7 mouse cellular contexts compared by ENCODE assay signal in the genomic region with DNA sequence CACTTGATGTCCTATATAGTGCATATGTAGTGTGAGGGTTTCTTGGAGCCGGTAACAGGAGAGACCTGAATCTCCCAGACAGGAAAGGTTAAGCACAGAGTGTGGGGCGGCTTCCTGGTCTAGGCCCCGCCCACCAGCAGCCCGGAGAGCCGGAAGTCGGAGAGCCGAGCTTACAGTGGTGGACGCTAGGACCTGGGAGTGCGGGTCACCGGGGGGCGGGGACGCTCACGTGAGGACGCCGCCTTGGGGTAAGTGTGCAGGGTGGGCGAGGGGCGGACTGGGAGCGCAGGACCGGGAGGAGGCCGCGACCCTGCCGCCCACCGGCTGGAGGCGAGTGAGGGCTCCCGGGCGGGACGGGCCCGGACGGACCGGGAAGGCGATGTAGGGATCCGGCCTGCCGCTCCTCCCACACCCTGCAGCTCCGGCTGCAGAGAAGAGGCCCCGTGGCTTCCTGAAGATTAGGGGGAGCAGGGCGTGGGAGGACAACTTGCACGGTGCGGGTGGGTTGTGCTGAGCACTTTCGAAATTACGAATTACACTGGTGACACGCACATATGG. TPM values are rescaled to one million over a fixed set of nuclear protein-coding genes. Genes with fewer than 3 reads are reported as not detected.
DNase-seq lines count a peak whose midpoint lies in the region; ATAC-seq and TF ChIP-seq lines count a peak whose summit lies in the region.

A gene (plus strand): TSS at position 144 of the 558 bp plus-strand sequence.

- peak; percentile 98 for ATAC-seq in intestine, postnatal 0 days
- peak; percentile 98 for ATAC-seq in midbrain, embryonic 12.5 days (ENCODE audit: low FRiP score, low read depth)

- TF ChIP-seq CTCF in intestine, postnatal 0 days (IDR thresholded peaks at IDR 0.05; ENCODE audit: low read depth): peak; percentile 35
- TF ChIP-seq CTCF in small intestine, adult 2 months (IDR thresholded peaks at IDR 0.05; ENCODE audit: extremely low read depth, insufficient read length, insufficient replicate concordance, low read depth, low read length): no peak

- H3K9ac ChIP-seq in intestine, postnatal 0 days (ENCODE audit: low read depth, low read length): peak within 1 kb of the TSS; percentile 74
- H3K9ac ChIP-seq in midbrain, embryonic 12.5 days (replicated peaks): peak within 1 kb of the TSS; percentile 81

- H3K4me1 ChIP-seq in intestine, postnatal 0 days (replicated peaks; ENCODE audit: control insufficient read depth, insufficient read depth, low read length): peaks cover 7% of the 10 kb centered on the region
- H3K4me1 ChIP-seq in midbrain, embryonic 12.5 days: peaks cover 11% of the 10 kb centered on the region
- H3K4me1 ChIP-seq in small intestine, adult 2 months (ENCODE audit: control insufficient read depth, insufficient read depth, insufficient read length, low read length): peaks cover 5% of the 10 kb centered on the region; the same call in 1 of the 2 replicates

- H3K27ac ChIP-seq in intestine, postnatal 0 days (ENCODE audit: low read depth, low read length): peak within 1 kb of the TSS; percentile 64
- H3K27ac ChIP-seq in midbrain, embryonic 12.5 days (replicated peaks): peak within 1 kb of the TSS; percentile 43; the same call in 1 of the 2 replicates
- peak within 1 kb of the TSS; percentile 56 for H3K27ac ChIP-seq in small intestine, adult 2 months (ENCODE audit: insufficient read depth, low read depth, low read length)

- H3K36me3 ChIP-seq in intestine, postnatal 0 days (ENCODE audit: control insufficient read depth, insufficient read depth): peaks cover 29% of the 10 kb centered on the region
- peaks cover 28% of the 10 kb centered on the region for H3K36me3 ChIP-seq in midbrain, embryonic 12.5 days
- H3K36me3 ChIP-seq in small intestine, adult 2 months (ENCODE audit: control insufficient read depth, insufficient read depth, low read length): peaks cover 26% of the 10 kb centered on the region

- H3K9me3 ChIP-seq in intestine, postnatal 0 days (ENCODE audit: control insufficient read depth): no peaks in the 10 kb centered on the region
- no peaks in the 10 kb centered on the region for H3K9me3 ChIP-seq in midbrain, embryonic 12.5 days

- H3K4me2 ChIP-seq in intestine, postnatal 0 days (replicated peaks; ENCODE audit: low read depth): peak within 1 kb of the TSS; percentile 68
- peak within 1 kb of the TSS; percentile 65 for H3K4me2 ChIP-seq in midbrain, embryonic 12.5 days (replicated peaks)

- no peaks in the 10 kb centered on the region for H3K27me3 ChIP-seq in intestine, postnatal 0 days (replicated peaks; ENCODE audit: control insufficient read depth, insufficient read depth, low read length)
- H3K27me3 ChIP-seq in midbrain, embryonic 12.5 days: no peaks in the 10 kb centered on the region
- no peaks in the 10 kb centered on the region for H3K27me3 ChIP-seq in small intestine, adult 2 months (ENCODE audit: control insufficient read depth, insufficient read depth, low read length)

- DNase-seq in adrenal gland, adult 2 months: peak; percentile 93
- peak; percentile 84 for DNase-seq in embryo, embryonic 11.5 days (ENCODE audit: low read depth, low spot score)
- DNase-seq in gastrocnemius, postnatal 4 days (ENCODE audit: low spot score in 2 of 2): peak; percentile 83 to 91
- DNase-seq in left cerebral cortex, postnatal 4 days: peak; percentile 92

- under 1% methylated on average over 41 of the region's 41 CpGs for WGBS in intestine, postnatal 0 days
- under 1% methylated on average over 37 of the region's 41 CpGs for WGBS in midbrain, embryonic 12.5 days
- under 1% methylated on average over 40 of the region's 41 CpGs for WGBS in small intestine, adult 2 months

- intact Hi-C loops in left cerebral cortex, postnatal 4 days (cut with DNase I): no loop called here

- H3K4me3 ChIP-seq in intestine, postnatal 0 days (ENCODE audit: low read depth, low read length): peak within 1 kb of the TSS; percentile 85
- peak within 1 kb of the TSS; percentile 89 for H3K4me3 ChIP-seq in midbrain, embryonic 12.5 days
- H3K4me3 ChIP-seq in small intestine, adult 2 months (ENCODE audit: low read depth, low read length): peak within 1 kb of the TSS; percentile 99

- TF ChIP-seq POLR2A in small intestine, adult 2 months (IDR thresholded peaks at IDR 0.05; ENCODE audit: low read depth, low read length): peak; percentile 47; the same call in 1 of the 2 replicates

RNA-seq across cellular contexts. Expression of the gene that starts here (rescaled TPM):
- total RNA-seq in adrenal gland, adult 2 months (2021): 10 to 100 TPM; 33.6 to 34.3 TPM
- 37.7 and 43.4 TPM in 2 replicates for polyA plus RNA-seq in adrenal gland, adult 2 months (2012; rRNA removed)
- total RNA-seq in gastrocnemius, postnatal 4 days (2021): 10 to 100 TPM; 26.3 to 28.7 TPM
- 24.8 and 27.6 TPM in 2 replicates for polyA plus RNA-seq in intestine, postnatal 0 days (2015; fragmentation: Nextera tagmentation; extraction: Ambion mirVana)
- 10 to 100 TPM; 58.2 to 60.3 TPM for total RNA-seq in left cerebral cortex, postnatal 4 days (2021)
- polyA plus RNA-seq in midbrain, embryonic 12.5 days (2016; fragmentation: Nextera tagmentation; extraction: Ambion mirVana): 34.6 and 38.8 TPM in 2 replicates
- polyA plus RNA-seq in small intestine, adult 2 months (2012; rRNA removed): 11.6 and 32.3 TPM in 2 replicates

Comparison
In these comparisons a context has a peak if more than half of its experiments do, and no peak if none do; other contexts are left out.
1. Peak in every context shown above with its lines: DNase-seq, ATAC-seq, H3K4me3 ChIP-seq and H3K27ac ChIP-seq.